Mouse (Mus musculus): ENCODE results near the gene Rapgef6.

- no peak for TF ChIP-seq CTCF (IDR thresholded peaks at IDR 0.05)
- no peak for TF ChIP-seq POLR2A (IDR thresholded peaks at IDR 0.05; ENCODE audit: insufficient read depth, low read depth, low read length)
Observed at GRCm38 (mm10) chr11:54679141-54679540, 156.5 kb downstream of the Rapgef6 start.

All from heart, adult 2 months (tissue).